Mouse (Mus musculus) thymus, postnatal 14 days (tissue): Measurements from ENCODE around the gene Trio.

Experiments used
- DNase-seq: peaks from one replicate; pipeline ENCODE4 v3.0.0; 2021

Gene Trio

GRCm38 (mm10) chr15:27693235-27693634 lies 332.4 kb downstream of the Trio start:
- no peak for DNase-seq

- no peak for DNase-seq
Measured at GRCm38 (mm10) chr15:27692161-27692560, 333.5 kb downstream of the Trio start.

GRCm38 (mm10) chr15:27691213-27691612 lies 334.4 kb downstream of the Trio start:
- no peak for DNase-seq

GRCm38 (mm10) chr15:27688041-27688651 lies 337.5 kb downstream of the Trio start:
- DNase-seq, result no peak

- DNase-seq, result no peak
Measured at GRCm38 (mm10) chr15:27684813-27685212, 340.8 kb downstream of the Trio start.

- DNase-seq, result no peak
Measured at GRCm38 (mm10) chr15:27683206-27683605, 342.4 kb downstream of the Trio start.

- no peak for DNase-seq
Measured at GRCm38 (mm10) chr15:27682619-27683018, 343.0 kb downstream of the Trio start.

- peak; percentile 98 for DNase-seq
Measured at GRCm38 (mm10) chr15:27681419-27682187, 344.0 kb downstream of the Trio start, which contains the start of gene Otulinl. TSS of gene Otulinl (minus strand) at chr15:27681579.

GRCm38 (mm10) chr15:27680997-27681396 lies 344.7 kb downstream of the Trio start:
- peak; percentile 74 for DNase-seq
